Mouse (Mus musculus): Measurements from ENCODE around the gene Dcaf15. TPM values are rescaled to one million over a fixed set of nuclear protein-coding genes. Genes with fewer than 3 reads are reported as not detected.

Gene Dcaf15
- polyA plus RNA-seq, 1 experiment, result 39.0 TPM

GRCm38 (mm10) chr8:84096061-84096460, 8.5 kb downstream of the Dcaf15 start:
- no peak overlapping the region for H3K4me3 ChIP-seq (replicated peaks; ENCODE audit: insufficient read depth, low read depth, low read length)
- H3K27me3 ChIP-seq (ENCODE audit: control insufficient read depth, insufficient read depth, low read length), result no peaks in the 10 kb centered on the region
- TF ChIP-seq CTCF (IDR thresholded peaks at IDR 0.05; ENCODE audit: borderline replicate concordance, insufficient read depth, low read depth, low read length), result no peak
- no peak for TF ChIP-seq POLR2A (IDR thresholded peaks at IDR 0.05; ENCODE audit: borderline replicate concordance, insufficient read depth, low read length)
- H3K4me1 ChIP-seq (ENCODE audit: control insufficient read depth, insufficient read depth, low read length), result peaks cover under 1% of the 10 kb centered on the region; the same call in 1 of the 2 replicates
- DNase-seq, result no peak
- 66% methylated on average over 8 of the region's 8 CpGs for WGBS
- H3K27ac ChIP-seq (ENCODE audit: insufficient read depth, low read length), result no peak overlapping the region

GRCm38 (mm10) chr8:84090585-84090984, 14.0 kb downstream of the Dcaf15 start:
- H3K4me1 ChIP-seq (ENCODE audit: control insufficient read depth, insufficient read depth, low read length), result no peaks in the 10 kb centered on the region
- no peak overlapping the region for H3K4me3 ChIP-seq (replicated peaks; ENCODE audit: insufficient read depth, low read depth, low read length)
- whole genome bisulfite sequencing, result 66% methylated on average over 8 of the region's 8 CpGs
- no peak for TF ChIP-seq POLR2A (IDR thresholded peaks at IDR 0.05; ENCODE audit: borderline replicate concordance, insufficient read depth, low read length)
- no peak for TF ChIP-seq CTCF (IDR thresholded peaks at IDR 0.05; ENCODE audit: borderline replicate concordance, insufficient read depth, low read depth, low read length)
- no peak overlapping the region for H3K27ac ChIP-seq (ENCODE audit: insufficient read depth, low read length)
- no peak for DNase-seq
- no peaks in the 10 kb centered on the region for H3K27me3 ChIP-seq (ENCODE audit: control insufficient read depth, insufficient read depth, low read length)

GRCm38 (mm10) chr8:84089277-84089676, 15.3 kb downstream of the Dcaf15 start:
- H3K27ac ChIP-seq (ENCODE audit: insufficient read depth, low read length), result no peak overlapping the region
- H3K4me1 ChIP-seq (ENCODE audit: control insufficient read depth, insufficient read depth, low read length), result no peaks in the 10 kb centered on the region
- DNase-seq, result no peak
- H3K27me3 ChIP-seq (ENCODE audit: control insufficient read depth, insufficient read depth, low read length), result no peaks in the 10 kb centered on the region
- TF ChIP-seq CTCF (IDR thresholded peaks at IDR 0.05; ENCODE audit: borderline replicate concordance, insufficient read depth, low read depth, low read length) (no peak), POLR2A (IDR thresholded peaks at IDR 0.05; ENCODE audit: borderline replicate concordance, insufficient read depth, low read length) (no peak)
- H3K4me3 ChIP-seq (replicated peaks; ENCODE audit: insufficient read depth, low read depth, low read length), result no peak overlapping the region
- 78% methylated on average over 9 of the region's 9 CpGs for WGBS

GRCm38 (mm10) chr8:84087821-84088220, 16.7 kb downstream of the Dcaf15 start:
- Histone ChIP-seq H3K4me1 (ENCODE audit: control insufficient read depth, insufficient read depth, low read length) (no peaks in the 10 kb centered on the region), H3K27me3 (ENCODE audit: control insufficient read depth, insufficient read depth, low read length) (no peaks in the 10 kb centered on the region), H3K27ac (ENCODE audit: insufficient read depth, low read length) (no peak overlapping the region), H3K4me3 (replicated peaks; ENCODE audit: insufficient read depth, low read depth, low read length) (no peak overlapping the region)
- no peak for DNase-seq
- 88% methylated on average over 14 of the region's 14 CpGs for WGBS
- TF ChIP-seq POLR2A (IDR thresholded peaks at IDR 0.05; ENCODE audit: borderline replicate concordance, insufficient read depth, low read length) (no peak), CTCF (IDR thresholded peaks at IDR 0.05; ENCODE audit: borderline replicate concordance, insufficient read depth, low read depth, low read length) (no peak)

- TF ChIP-seq POLR2A (IDR thresholded peaks at IDR 0.05; ENCODE audit: borderline replicate concordance, insufficient read depth, low read length) (no peak), CTCF (IDR thresholded peaks at IDR 0.05; ENCODE audit: borderline replicate concordance, insufficient read depth, low read depth, low read length) (no peak)
- no peaks in the 10 kb centered on the region for H3K27me3 ChIP-seq (ENCODE audit: control insufficient read depth, insufficient read depth, low read length)
- 78% methylated on average over 7 of the region's 7 CpGs for WGBS
- no peak overlapping the region for H3K4me3 ChIP-seq (replicated peaks; ENCODE audit: insufficient read depth, low read depth, low read length)
- H3K4me1 ChIP-seq (ENCODE audit: control insufficient read depth, insufficient read depth, low read length), result no peaks in the 10 kb centered on the region
- no peak overlapping the region for H3K27ac ChIP-seq (ENCODE audit: insufficient read depth, low read length)
- no peak for DNase-seq
Measured at GRCm38 (mm10) chr8:84087156-84087555, 17.4 kb downstream of the Dcaf15 start.

- Histone ChIP-seq H3K4me1 (ENCODE audit: control insufficient read depth, insufficient read depth, low read length) (no peaks in the 10 kb centered on the region), H3K4me3 (replicated peaks; ENCODE audit: insufficient read depth, low read depth, low read length) (no peak overlapping the region), H3K27ac (ENCODE audit: insufficient read depth, low read length) (no peak overlapping the region), H3K27me3 (ENCODE audit: control insufficient read depth, insufficient read depth, low read length) (no peaks in the 10 kb centered on the region)
- DNase-seq, result no peak
- TF ChIP-seq POLR2A (IDR thresholded peaks at IDR 0.05; ENCODE audit: borderline replicate concordance, insufficient read depth, low read length), result no peak
- TF ChIP-seq CTCF (IDR thresholded peaks at IDR 0.05; ENCODE audit: borderline replicate concordance, insufficient read depth, low read depth, low read length), result no peak
- WGBS, result 49% methylated on average over 42 of the region's 42 CpGs
Measured at GRCm38 (mm10) chr8:84084341-84085115, 20.0 kb downstream of the Dcaf15 start.

- TF ChIP-seq POLR2A (IDR thresholded peaks at IDR 0.05; ENCODE audit: borderline replicate concordance, insufficient read depth, low read length) (no peak), CTCF (IDR thresholded peaks at IDR 0.05; ENCODE audit: borderline replicate concordance, insufficient read depth, low read depth, low read length) (0 out of 2 replicates have a peak, but pooled peaks have one; percentile 26)
- WGBS, result 33% methylated on average over 8 of the region's 8 CpGs
- no peaks in the 10 kb centered on the region for H3K4me1 ChIP-seq (ENCODE audit: control insufficient read depth, insufficient read depth, low read length)
- no peak overlapping the region for H3K27ac ChIP-seq (ENCODE audit: insufficient read depth, low read length)
- H3K4me3 ChIP-seq (replicated peaks; ENCODE audit: insufficient read depth, low read depth, low read length), result no peak overlapping the region
- no peak for DNase-seq
- H3K27me3 ChIP-seq (ENCODE audit: control insufficient read depth, insufficient read depth, low read length), result no peaks in the 10 kb centered on the region
Measured at GRCm38 (mm10) chr8:84083829-84084241, 20.7 kb downstream of the Dcaf15 start.

- TF ChIP-seq POLR2A (IDR thresholded peaks at IDR 0.05; ENCODE audit: borderline replicate concordance, insufficient read depth, low read length), result no peak
- no peak for TF ChIP-seq CTCF (IDR thresholded peaks at IDR 0.05; ENCODE audit: borderline replicate concordance, insufficient read depth, low read depth, low read length)
- no peak overlapping the region for H3K27ac ChIP-seq (ENCODE audit: insufficient read depth, low read length)
- 85% methylated on average over 5 of the region's 5 CpGs for whole genome bisulfite sequencing
- H3K4me3 ChIP-seq (replicated peaks; ENCODE audit: insufficient read depth, low read depth, low read length), result no peak overlapping the region
- no peaks in the 10 kb centered on the region for H3K27me3 ChIP-seq (ENCODE audit: control insufficient read depth, insufficient read depth, low read length)
- no peaks in the 10 kb centered on the region for H3K4me1 ChIP-seq (ENCODE audit: control insufficient read depth, insufficient read depth, low read length)
- peak in 1 of 2 experiments; percentile 11 for DNase-seq
Measured at GRCm38 (mm10) chr8:84079206-84079605, 25.4 kb downstream of the Dcaf15 start.
